Mouse (Mus musculus): ENCODE results near the gene Dapk2. TPM values are rescaled to one million over a fixed set of nuclear protein-coding genes. Genes with fewer than 3 reads are reported as not detected.
"Not testable (repeated sequence)": the region's sequence is repeated elsewhere in the genome, so short reads cannot be mapped to it uniquely, and the experiment has no call there.

Gene Dapk2
- polyA plus RNA-seq, 1 experiment from 2014 or later = 1.0 TPM

GRCm38 (mm10) chr9:66280496-66280895 lies 122.5 kb downstream of the Dapk2 start:
- no peak for ATAC-seq
- WGBS = 74% methylated on average over 1 of the region's 1 CpGs
- H3K27me3 ChIP-seq (replicated peaks; ENCODE audit: control insufficient read depth, insufficient read depth, low read length) = no peaks in the 10 kb centered on the region
- no peak overlapping the region for H3K27ac ChIP-seq (ENCODE audit: low read length)
- H3K4me3 ChIP-seq (replicated peaks; ENCODE audit: low read length) = no peak overlapping the region
- H3K4me1 ChIP-seq (replicated peaks; ENCODE audit: control insufficient read depth, insufficient read depth, low read length) = peaks cover 12% of the 10 kb centered on the region
- H3K9ac ChIP-seq (replicated peaks; ENCODE audit: low read depth, low read length) = no peak overlapping the region
- H3K36me3 ChIP-seq (ENCODE audit: control insufficient read depth, insufficient read depth) = no peaks in the 10 kb centered on the region
- no peak overlapping the region for H3K4me2 ChIP-seq (ENCODE audit: low read length)
- no peaks in the 10 kb centered on the region for H3K9me3 ChIP-seq (ENCODE audit: control insufficient read depth, low read length)

- Histone ChIP-seq H3K4me2 (ENCODE audit: low read length) (no peak overlapping the region), H3K9me3 (ENCODE audit: control insufficient read depth, low read length) (no peaks in the 10 kb centered on the region), H3K27me3 (replicated peaks; ENCODE audit: control insufficient read depth, insufficient read depth, low read length) (no peaks in the 10 kb centered on the region), H3K4me3 (replicated peaks; ENCODE audit: low read length) (no peak overlapping the region), H3K36me3 (ENCODE audit: control insufficient read depth, insufficient read depth) (no peaks in the 10 kb centered on the region), H3K27ac (ENCODE audit: low read length) (no peak overlapping the region), H3K4me1 (replicated peaks; ENCODE audit: control insufficient read depth, insufficient read depth, low read length) (0 out of 2 replicates have a peak, but pooled peaks cover 5% of the 10 kb centered on the region), H3K9ac (replicated peaks; ENCODE audit: low read depth, low read length) (no peak overlapping the region)
- no peak for ATAC-seq
- WGBS = 63% methylated on average over 9 of the region's 9 CpGs
These were observed 123.5 kb downstream of the Dapk2 start for GRCm38 (mm10) chr9:66281501-66281951.

GRCm38 (mm10) chr9:66282582-66282981 lies 124.6 kb downstream of the Dapk2 start:
- Histone ChIP-seq H3K9ac (replicated peaks; ENCODE audit: low read depth, low read length) (no peak overlapping the region), H3K36me3 (ENCODE audit: control insufficient read depth, insufficient read depth) (no peaks in the 10 kb centered on the region), H3K4me3 (replicated peaks; ENCODE audit: low read length) (no peak overlapping the region), H3K4me1 (replicated peaks; ENCODE audit: control insufficient read depth, insufficient read depth, low read length) (0 out of 2 replicates have a peak, but pooled peaks cover 2% of the 10 kb centered on the region), H3K27ac (ENCODE audit: low read length) (no peak overlapping the region), H3K27me3 (replicated peaks; ENCODE audit: control insufficient read depth, insufficient read depth, low read length) (no peaks in the 10 kb centered on the region), H3K9me3 (ENCODE audit: control insufficient read depth, low read length) (no peaks in the 10 kb centered on the region), H3K4me2 (ENCODE audit: low read length) (no peak overlapping the region)
- ATAC-seq = no peak
- WGBS = 96% methylated on average over 1 of the region's 1 CpGs

GRCm38 (mm10) chr9:66283565-66284203 lies 125.7 kb downstream of the Dapk2 start:
- Histone ChIP-seq H3K27ac (ENCODE audit: low read length) (no peak overlapping the region), H3K9ac (replicated peaks; ENCODE audit: low read depth, low read length) (no peak overlapping the region), H3K4me1 (replicated peaks; ENCODE audit: control insufficient read depth, insufficient read depth, low read length) (0 out of 2 replicates have a peak, but pooled peaks cover 2% of the 10 kb centered on the region), H3K36me3 (ENCODE audit: control insufficient read depth, insufficient read depth) (no peaks in the 10 kb centered on the region), H3K4me2 (ENCODE audit: low read length) (no peak overlapping the region), H3K9me3 (ENCODE audit: control insufficient read depth, low read length) (no peaks in the 10 kb centered on the region), H3K4me3 (replicated peaks; ENCODE audit: low read length) (no peak overlapping the region), H3K27me3 (replicated peaks; ENCODE audit: control insufficient read depth, insufficient read depth, low read length) (no peaks in the 10 kb centered on the region)
- no peak for ATAC-seq
- WGBS = 16% methylated on average over 2 of the region's 2 CpGs

- not testable (repeated sequence) for H3K27me3 ChIP-seq (replicated peaks; ENCODE audit: control insufficient read depth, insufficient read depth, low read length); H3K4me1 ChIP-seq (replicated peaks; ENCODE audit: control insufficient read depth, insufficient read depth, low read length); H3K4me3 ChIP-seq (replicated peaks; ENCODE audit: low read length); ATAC-seq; H3K36me3 ChIP-seq (ENCODE audit: control insufficient read depth, insufficient read depth); H3K27ac ChIP-seq (ENCODE audit: low read length); H3K4me2 ChIP-seq (ENCODE audit: low read length); H3K9me3 ChIP-seq (ENCODE audit: control insufficient read depth, low read length); H3K9ac ChIP-seq (replicated peaks; ENCODE audit: low read depth, low read length)
- 94% methylated on average over 2 of the region's 2 CpGs for WGBS
These were observed 127.2 kb downstream of the Dapk2 start for GRCm38 (mm10) chr9:66285241-66285640.

GRCm38 (mm10) chr9:66285901-66286300 lies 127.9 kb downstream of the Dapk2 start:
- Histone ChIP-seq H3K9ac (replicated peaks; ENCODE audit: low read depth, low read length) (no peak overlapping the region), H3K4me3 (replicated peaks; ENCODE audit: low read length) (no peak overlapping the region), H3K27me3 (replicated peaks; ENCODE audit: control insufficient read depth, insufficient read depth, low read length) (no peaks in the 10 kb centered on the region), H3K4me1 (replicated peaks; ENCODE audit: control insufficient read depth, insufficient read depth, low read length) (0 out of 2 replicates have a peak, but pooled peaks cover 2% of the 10 kb centered on the region), H3K36me3 (ENCODE audit: control insufficient read depth, insufficient read depth) (no peaks in the 10 kb centered on the region), H3K4me2 (ENCODE audit: low read length) (no peak overlapping the region), H3K27ac (ENCODE audit: low read length) (no peak overlapping the region), H3K9me3 (ENCODE audit: control insufficient read depth, low read length) (no peaks in the 10 kb centered on the region)
- no peak for ATAC-seq
- 45% methylated on average over 7 of the region's 7 CpGs for WGBS

GRCm38 (mm10) chr9:66290727-66291126 lies 132.7 kb downstream of the Dapk2 start:
- no peak overlapping the region for H3K4me2 ChIP-seq (ENCODE audit: low read length)
- no peak for ATAC-seq
- H3K27ac ChIP-seq (ENCODE audit: low read length) = no peak overlapping the region
- no peak overlapping the region for H3K9ac ChIP-seq (replicated peaks; ENCODE audit: low read depth, low read length)
- H3K4me3 ChIP-seq (replicated peaks; ENCODE audit: low read length) = no peak overlapping the region
- H3K27me3 ChIP-seq (replicated peaks; ENCODE audit: control insufficient read depth, insufficient read depth, low read length) = no peaks in the 10 kb centered on the region
- no peaks in the 10 kb centered on the region for H3K36me3 ChIP-seq (ENCODE audit: control insufficient read depth, insufficient read depth)
- no peaks in the 10 kb centered on the region for H3K9me3 ChIP-seq (ENCODE audit: control insufficient read depth, low read length)
- peaks cover 4% of the 10 kb centered on the region for H3K4me1 ChIP-seq (replicated peaks; ENCODE audit: control insufficient read depth, insufficient read depth, low read length)
- 91% methylated on average over 2 of the region's 2 CpGs for WGBS

- peaks cover 4% of the 10 kb centered on the region for H3K4me1 ChIP-seq (replicated peaks; ENCODE audit: control insufficient read depth, insufficient read depth, low read length)
- H3K36me3 ChIP-seq (ENCODE audit: control insufficient read depth, insufficient read depth) = no peaks in the 10 kb centered on the region
- ATAC-seq = no peak
- 91% methylated on average over 2 of the region's 2 CpGs for WGBS
- H3K27me3 ChIP-seq (replicated peaks; ENCODE audit: control insufficient read depth, insufficient read depth, low read length) = no peaks in the 10 kb centered on the region
- H3K4me2 ChIP-seq (ENCODE audit: low read length) = no peak overlapping the region
- H3K9ac ChIP-seq (replicated peaks; ENCODE audit: low read depth, low read length) = no peak overlapping the region
- H3K27ac ChIP-seq (ENCODE audit: low read length) = no peak overlapping the region
- no peak overlapping the region for H3K4me3 ChIP-seq (replicated peaks; ENCODE audit: low read length)
- H3K9me3 ChIP-seq (ENCODE audit: control insufficient read depth, low read length) = no peaks in the 10 kb centered on the region
These were observed 135.3 kb downstream of the Dapk2 start for GRCm38 (mm10) chr9:66293319-66293718.

- Histone ChIP-seq H3K9ac (replicated peaks; ENCODE audit: low read depth, low read length) (no peak overlapping the region), H3K4me1 (replicated peaks; ENCODE audit: control insufficient read depth, insufficient read depth, low read length) (peaks cover 4% of the 10 kb centered on the region), H3K27me3 (replicated peaks; ENCODE audit: control insufficient read depth, insufficient read depth, low read length) (no peaks in the 10 kb centered on the region), H3K27ac (ENCODE audit: low read length) (no peak overlapping the region), H3K9me3 (ENCODE audit: control insufficient read depth, low read length) (no peaks in the 10 kb centered on the region), H3K36me3 (ENCODE audit: control insufficient read depth, insufficient read depth) (no peaks in the 10 kb centered on the region), H3K4me2 (ENCODE audit: low read length) (no peak overlapping the region), H3K4me3 (replicated peaks; ENCODE audit: low read length) (no peak overlapping the region)
- no peak for ATAC-seq
- 89% methylated on average over 1 of the region's 1 CpGs for WGBS
These were observed 136.2 kb downstream of the Dapk2 start for GRCm38 (mm10) chr9:66294227-66294626.

All from forebrain, embryonic 16.5 days (tissue).